Mouse (Mus musculus) lung, postnatal 0 days (tissue): ENCODE measurements at regions not wholly inside any gene's neighbourhood (a gene's known extent, or its start where the extent isn't known, plus 50 kb on each side); places are given as distances from the start of the nearest gene placed in this dataset.
"Not testable (repeated sequence)": the region's sequence is repeated elsewhere in the genome, so short reads cannot be mapped to it uniquely, and the experiment has no call there.

Experiments
- ATAC-seq: fragments of 200-750 bp; cut with Nextera tagmentation; 2 replicates; pipeline ENCODE4 v1.8.0; 2017; ENCODE audit warnings: moderate library complexity
- DNase-seq: peaks from one replicate; pipeline ENCODE4 v3.0.0-alpha.2; 2016; ENCODE audit warnings: low spot score
- H3K27ac ChIP-seq: fragments of 300-500 bp; sonication (generic); 2 replicates; pipeline ENCODE4 v1.5.1; 2014; ENCODE audit warnings: antibody characterized with exemption, mild to moderate bottlenecking, low read length, mixed read lengths
- H3K27me3 ChIP-seq: fragments of 300-500 bp; sonication (generic); replicated peaks from 2 replicates; pipeline ENCODE4 v1.6.1; 2014; ENCODE audit warnings: low read length, mixed read lengths; ENCODE audit not compliant: insufficient read depth
- H3K36me3 ChIP-seq: fragments of 300-500 bp; sonication (generic); 2 replicates; pipeline ENCODE4 v1.6.1; 2014; ENCODE audit warnings: low read length, mixed read lengths; ENCODE audit not compliant: insufficient read depth
- H3K4me1 ChIP-seq: fragments of 300-500 bp; sonication (generic); 2 replicates; pipeline ENCODE4 v1.6.1; 2014; ENCODE audit warnings: antibody characterized with exemption, low read depth, low read length, mixed read lengths; ENCODE audit not compliant: insufficient read depth
- H3K4me2 ChIP-seq: fragments of 300-500 bp; sonication (generic); replicated peaks from 2 replicates; pipeline ENCODE4 v1.6.1; 2014; ENCODE audit warnings: low read depth, mild to moderate bottlenecking, low read length, moderate library complexity, mixed read lengths
- H3K4me3 ChIP-seq: fragments of 300-500 bp; sonication (generic); 2 replicates; pipeline ENCODE4 v1.5.1; 2014; ENCODE audit warnings: low read depth, low read length
- H3K9ac ChIP-seq: fragments of 300-500 bp; sonication (generic); replicated peaks from 2 replicates; pipeline ENCODE4 v1.6.1; 2014; ENCODE audit warnings: low read depth, mild to moderate bottlenecking
- H3K9me3 ChIP-seq: fragments of 300-500 bp; sonication (generic); 2 replicates; pipeline ENCODE4 v1.6.1; 2016; ENCODE audit warnings: low read length, mixed read lengths
- CTCF ChIP-seq: IDR thresholded peaks from 2 replicates; pipeline ENCODE4 v1.5.1; 2016; ENCODE audit warnings: antibody characterized with exemption, mild to moderate bottlenecking
- EP300 ChIP-seq: IDR thresholded peaks from 2 replicates; pipeline ENCODE4 v1.6.1; 2016; ENCODE audit warnings: antibody characterized with exemption, mild to moderate bottlenecking, control low read depth
- WGBS: fragments of 180-500 bp; shearing (Covaris S2); extraction: QIAGEN DNeasy Blood & Tissue Kit; methylation state at CpG from one replicate; pipeline ENCODE4 v1.1.7; 2014; 5-methylcytosine and 5-hydroxymethylcytosine counted together

DNA sequence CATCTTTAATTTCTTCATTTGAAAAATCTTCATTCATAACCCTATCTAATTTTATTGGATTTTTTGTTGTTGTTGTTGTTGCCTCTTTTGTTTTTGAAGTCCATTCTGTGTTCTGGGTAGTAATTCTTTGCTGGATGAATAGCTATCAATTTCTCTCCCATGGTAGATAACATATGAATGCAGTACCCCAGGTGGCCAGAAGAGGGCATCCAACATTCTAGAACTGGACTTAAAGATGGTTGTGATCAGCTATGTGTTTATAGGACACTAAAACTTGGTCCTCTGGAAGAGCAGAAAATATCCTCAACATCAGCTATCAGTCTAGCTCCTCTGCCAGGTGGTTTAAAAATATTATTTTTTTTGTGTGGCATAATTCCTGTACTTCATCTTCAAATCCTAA, 73.0 kb downstream of the Prl2c3 start:
- H3K9me3 ChIP-seq, DNase-seq, H3K27ac ChIP-seq, H3K4me3 ChIP-seq, ATAC-seq, H3K9ac ChIP-seq, H3K4me1 ChIP-seq, H3K4me2 ChIP-seq, H3K36me3 ChIP-seq, H3K27me3 ChIP-seq: not testable (repeated sequence)
- peak; percentile 50 for TF ChIP-seq CTCF

DNA sequence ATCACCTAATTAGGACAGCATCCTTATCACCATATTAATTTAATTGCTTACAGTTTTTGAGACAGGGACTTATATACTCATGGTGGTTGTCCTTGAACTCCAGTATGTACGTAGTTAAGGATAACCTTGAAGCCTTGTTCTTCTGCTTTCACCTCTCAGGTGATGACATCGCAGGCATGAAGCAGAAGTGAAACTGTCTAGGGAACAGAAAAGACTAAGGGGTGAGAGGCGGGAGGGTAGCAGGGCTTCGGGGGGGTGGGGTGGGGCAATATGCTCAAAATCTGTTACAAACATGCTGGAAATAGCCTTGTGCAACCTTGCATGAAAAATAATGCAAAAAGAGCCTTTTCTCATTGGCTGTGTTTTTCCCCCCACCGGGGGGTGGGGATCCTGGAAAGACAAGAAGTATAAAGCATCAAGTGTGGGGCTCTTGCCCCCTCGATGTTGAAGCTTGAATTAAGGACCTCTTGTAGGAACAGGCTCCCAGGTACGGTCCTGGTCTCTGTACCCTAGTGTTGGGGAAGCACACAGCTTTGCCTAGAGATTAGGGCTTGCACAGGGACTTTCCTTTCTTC, 81.8 kb downstream of the Prl2c3 start:
- H3K4me3 ChIP-seq, ATAC-seq, H3K9ac ChIP-seq, H3K4me1 ChIP-seq, H3K27me3 ChIP-seq, H3K36me3 ChIP-seq, H3K9me3 ChIP-seq, DNase-seq, H3K27ac ChIP-seq, H3K4me2 ChIP-seq: not testable (repeated sequence)
- WGBS = 82% methylated on average over 7 of the region's 7 CpGs

DNA sequence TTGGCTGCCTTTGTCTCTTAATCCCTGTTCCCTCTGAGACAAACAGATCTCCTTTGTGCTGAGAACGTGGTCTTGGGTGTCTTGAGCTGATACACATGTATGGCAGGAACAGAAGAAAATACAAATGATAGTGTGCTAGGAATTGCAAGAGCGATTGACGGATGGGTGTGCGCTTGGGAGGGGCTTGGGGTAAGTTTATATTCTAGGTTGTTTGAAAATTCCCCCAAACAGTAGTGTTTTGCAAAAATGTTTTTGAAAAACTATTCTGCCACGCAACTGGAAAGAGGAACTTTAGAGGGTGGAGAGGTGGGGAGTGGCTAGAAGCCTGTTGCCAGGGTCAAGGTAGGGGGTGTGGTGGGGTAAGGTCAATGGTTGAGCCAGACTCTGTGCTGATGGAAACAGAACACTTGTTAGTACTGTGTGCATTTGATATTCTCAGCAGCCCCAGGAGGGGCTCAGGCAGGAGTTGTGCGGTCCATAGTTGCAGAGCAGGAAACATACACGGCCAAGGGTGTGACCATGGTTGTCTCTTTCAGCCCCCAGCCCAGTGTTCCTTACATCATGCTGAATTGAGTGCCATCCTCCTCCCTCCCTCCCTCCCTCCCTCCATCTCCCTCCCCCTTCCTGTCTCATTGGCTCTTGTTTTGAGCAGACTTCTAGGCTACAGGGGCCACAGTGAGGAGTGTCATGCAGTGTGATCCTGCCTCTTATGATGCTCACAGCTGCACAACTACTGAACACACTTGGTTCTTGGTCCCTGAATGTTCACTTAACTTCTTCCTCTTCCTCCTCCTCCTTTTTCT, 88.2 kb downstream of the Prl2c3 start:
- no peak overlapping the region for H3K4me2 ChIP-seq
- TF ChIP-seq CTCF (no peak), EP300 (no peak)
- no peak overlapping the region for H3K4me3 ChIP-seq
- H3K4me1 ChIP-seq = no peaks in the 10 kb centered on the region
- no peaks in the 10 kb centered on the region for H3K36me3 ChIP-seq
- DNase-seq (no peak), ATAC-seq (no peak)
- H3K27ac ChIP-seq = no peak overlapping the region
- no peak overlapping the region for H3K9ac ChIP-seq
- no peaks in the 10 kb centered on the region for H3K27me3 ChIP-seq
- H3K9me3 ChIP-seq = no peaks in the 10 kb centered on the region
- WGBS = 63% methylated on average over 7 of the region's 7 CpGs

DNA sequence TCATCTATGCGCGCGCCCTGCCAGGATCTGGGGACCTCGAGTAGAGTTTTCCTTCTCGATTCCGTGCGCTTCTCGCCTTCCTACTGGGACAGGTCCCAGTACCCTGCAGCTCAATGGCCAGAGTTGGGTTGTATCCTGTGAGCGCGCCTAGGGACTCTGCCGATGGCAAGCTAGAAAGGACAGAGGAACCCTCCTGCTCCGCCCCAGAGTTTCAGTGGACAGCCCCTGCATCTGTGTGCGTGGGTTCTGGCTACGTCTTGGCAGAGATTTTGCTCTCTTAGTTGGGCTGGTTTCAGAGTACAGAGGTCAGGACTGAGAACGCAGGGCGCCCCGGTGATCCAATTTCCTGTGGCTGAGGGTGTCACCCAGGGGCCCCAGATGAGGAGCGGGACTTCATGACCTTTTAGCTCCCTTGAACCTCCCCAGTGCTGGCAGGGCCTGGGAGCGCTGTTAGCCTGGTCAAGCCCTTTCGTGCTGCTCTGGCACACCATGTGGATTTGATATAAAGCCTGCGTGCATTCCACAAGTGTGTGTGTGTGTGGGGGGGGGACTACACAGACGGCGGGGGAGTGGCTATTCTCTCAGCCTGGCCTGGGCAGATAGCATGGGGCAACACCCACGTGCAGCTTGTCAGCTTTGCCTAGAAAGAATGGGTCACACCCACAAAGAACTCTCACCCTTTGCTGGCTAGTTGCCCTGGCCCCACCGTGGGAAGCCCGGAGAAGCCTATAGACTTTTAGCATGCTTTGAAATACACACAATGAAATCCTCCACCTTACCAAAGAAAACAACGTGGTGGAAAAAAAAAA, 96.9 kb downstream of the Prl2c3 start:
- H3K27me3 ChIP-seq, H3K9me3 ChIP-seq, H3K9ac ChIP-seq, H3K36me3 ChIP-seq, H3K4me1 ChIP-seq, H3K4me3 ChIP-seq, H3K27ac ChIP-seq: not testable (repeated sequence)
- peak overlapping the region; percentile 35 for H3K4me2 ChIP-seq
- under 1% methylated on average over 10 of the region's 27 CpGs for WGBS
- DNase-seq (peak; percentile 12), ATAC-seq (peak; percentile 69)

DNA sequence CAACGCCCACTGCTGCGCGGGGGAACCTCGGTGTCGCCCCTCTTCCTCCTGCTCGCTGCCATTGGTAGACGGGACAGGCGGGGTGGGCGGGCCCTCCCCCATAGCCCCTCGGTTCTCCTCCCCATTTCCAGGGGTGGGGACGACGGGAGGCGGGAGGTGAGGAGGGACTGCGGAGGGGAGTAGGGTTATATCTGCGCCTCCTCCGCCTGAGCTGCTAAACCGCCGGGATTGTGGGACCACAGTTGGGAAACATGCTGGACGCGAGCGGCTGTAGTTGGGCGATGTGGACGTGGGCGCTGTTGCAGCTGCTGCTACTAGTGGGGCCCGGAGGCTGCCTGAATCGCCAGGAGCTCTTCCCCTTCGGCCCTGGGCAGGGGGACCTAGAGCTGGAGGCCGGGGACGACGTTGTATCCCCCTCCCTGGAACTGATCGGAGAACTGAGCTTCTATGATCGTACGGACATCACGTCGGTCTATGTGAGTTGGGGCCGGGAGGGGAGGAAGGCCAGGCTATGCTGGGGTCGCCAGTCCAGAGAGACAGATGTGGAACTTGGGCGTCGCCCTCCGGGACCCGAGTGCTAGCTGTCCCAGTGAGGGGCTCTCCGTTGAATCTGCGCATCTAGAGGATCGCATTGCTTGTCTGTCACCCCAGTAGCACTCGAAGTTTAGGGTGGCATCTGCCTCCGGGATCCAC, 97.6 kb downstream of the Prl2c3 start:
- peak; percentile 5 for DNase-seq
- WGBS = under 1% methylated on average over 19 of the region's 46 CpGs
- H3K9me3 ChIP-seq = not testable (repeated sequence)

DNA sequence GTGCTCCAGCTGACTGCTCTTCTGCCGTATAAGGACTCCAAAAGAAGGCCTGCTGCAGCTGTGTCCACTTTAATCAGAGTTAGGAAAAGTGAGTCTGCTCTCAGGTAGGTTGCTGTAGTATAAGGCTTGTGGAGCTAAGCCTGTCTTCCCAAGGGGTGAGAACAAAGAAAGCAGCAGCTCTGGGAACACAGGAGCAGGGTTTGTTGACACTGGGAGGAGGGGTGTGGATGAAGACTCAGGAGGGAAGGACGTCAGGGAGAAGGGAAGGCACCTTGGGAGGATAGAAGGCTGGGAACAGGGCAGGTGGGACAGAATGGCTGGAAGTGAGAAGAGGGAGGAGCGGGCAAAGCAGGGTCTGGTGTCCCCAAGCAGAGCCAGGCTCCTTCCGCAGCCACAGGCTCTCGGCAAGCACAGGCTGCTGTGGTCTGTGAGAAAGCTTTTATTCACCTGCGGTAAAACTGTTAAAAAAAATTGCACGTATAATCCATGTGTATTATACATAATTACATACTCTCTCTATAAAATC, 106.2 kb downstream of the Prl2c3 start:
- not testable (repeated sequence) for DNase-seq, H3K9ac ChIP-seq, H3K4me3 ChIP-seq, ATAC-seq, H3K4me2 ChIP-seq, H3K27ac ChIP-seq, H3K9me3 ChIP-seq, H3K4me1 ChIP-seq, H3K36me3 ChIP-seq, H3K27me3 ChIP-seq
- 42% methylated on average over 4 of the region's 7 CpGs for WGBS

More for the DNA sequence above, 97.6 kb downstream of the Prl2c3 start:
- not testable (repeated sequence) for H3K4me1 ChIP-seq, H3K36me3 ChIP-seq, H3K9ac ChIP-seq, H3K27me3 ChIP-seq, H3K4me3 ChIP-seq, H3K27ac ChIP-seq
- peak; percentile 57 for ATAC-seq
- H3K4me2 ChIP-seq = 0 out of 2 replicates have a peak overlapping the region, but pooled peaks have one; percentile 19

DNA sequence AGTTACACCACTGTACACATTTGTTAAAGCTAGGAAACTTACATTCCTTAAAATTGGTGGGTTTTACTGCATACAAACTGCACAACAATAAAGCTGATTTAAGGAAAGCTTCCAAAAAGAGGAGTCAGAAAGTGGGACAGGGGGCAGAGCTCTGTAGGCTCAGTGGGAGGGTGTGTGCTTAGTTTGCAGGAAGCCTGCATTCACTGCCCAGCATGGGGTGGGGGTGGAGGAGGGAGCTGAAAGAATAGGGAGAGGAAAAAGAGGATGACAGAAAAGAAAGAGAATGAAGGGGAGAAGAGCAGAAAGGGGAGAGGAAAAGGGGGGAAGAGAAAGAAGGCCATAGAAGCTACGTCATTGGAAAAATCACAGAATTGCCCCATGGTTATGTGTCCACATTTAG, 111.1 kb downstream of the Prl2c3 start:
- H3K4me3 ChIP-seq, H3K27me3 ChIP-seq, H3K27ac ChIP-seq, DNase-seq, H3K36me3 ChIP-seq, H3K9ac ChIP-seq, H3K9me3 ChIP-seq, H3K4me2 ChIP-seq, H3K4me1 ChIP-seq, ATAC-seq: not testable (repeated sequence)
- no CpG with 5 or more reads among the region's 1 CpGs for WGBS

DNA sequence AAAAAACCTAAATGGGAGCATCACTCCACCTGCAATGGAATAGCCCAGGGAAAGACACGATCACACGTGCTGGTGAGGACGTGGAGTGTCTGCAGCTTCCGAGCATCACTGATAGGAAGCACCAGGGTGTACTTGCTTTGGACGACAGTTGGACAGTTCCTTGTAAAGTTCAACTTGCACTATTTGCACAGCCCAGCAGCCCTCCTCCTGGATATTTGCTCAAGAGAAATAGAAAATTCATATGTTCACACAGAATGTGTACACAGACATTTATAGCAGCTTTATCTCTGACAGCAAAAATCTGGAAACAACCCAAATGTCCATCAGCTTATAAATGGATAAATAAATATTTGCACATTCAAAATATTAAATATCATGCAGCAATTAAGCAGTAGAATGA, 111.7 kb downstream of the Prl2c3 start:
- H3K4me2 ChIP-seq, H3K36me3 ChIP-seq, H3K4me1 ChIP-seq, H3K27me3 ChIP-seq, H3K4me3 ChIP-seq, H3K9ac ChIP-seq, DNase-seq, ATAC-seq, H3K9me3 ChIP-seq, H3K27ac ChIP-seq: not testable (repeated sequence)
- 0% methylated on average over 1 of the region's 5 CpGs for WGBS
